Mouse (Mus musculus) kidney, postnatal 0 days (tissue): ENCODE data around the gene Rassf4. TPM values are rescaled to one million over a fixed set of nuclear protein-coding genes. Genes with fewer than 3 reads are reported as not detected.
"Not testable (repeated sequence)": the region's sequence is repeated elsewhere in the genome, so short reads cannot be mapped to it uniquely, and the experiment has no call there.

ENCODE experiments used
- ATAC-seq: fragments of 200-750 bp; cut with Nextera tagmentation; replicated peaks from 2 replicates; pipeline ENCODE4 v1.8.0; 2017; ENCODE audit warnings: low read depth, moderate number of reproducible peaks, moderate TSS enrichment, moderate library complexity; ENCODE audit not compliant: low FRiP score
- DNase-seq: peaks from one replicate; pipeline ENCODE4 v3.0.0-alpha.2; 2016; ENCODE audit warnings: low spot score
- H3K27ac ChIP-seq: fragments of 300-500 bp; sonication (generic); 2 replicates; pipeline ENCODE4 v1.5.1; 2014; ENCODE audit warnings: mild to moderate bottlenecking
- H3K27me3 ChIP-seq: fragments of 300-500 bp; sonication (generic); 2 replicates; pipeline ENCODE4 v1.6.1; 2014; ENCODE audit warnings: low read length, mixed read lengths; ENCODE audit not compliant: insufficient read depth
- H3K36me3 ChIP-seq: fragments of 300-500 bp; sonication (generic); 2 replicates; pipeline ENCODE4 v1.6.1; 2014; ENCODE audit warnings: low read length, mixed read lengths; ENCODE audit not compliant: insufficient read depth
- H3K4me1 ChIP-seq: fragments of 300-500 bp; sonication (generic); replicated peaks from 2 replicates; pipeline ENCODE4 v1.6.1; 2014; ENCODE audit warnings: antibody characterized with exemption, low read length, mixed read lengths; ENCODE audit not compliant: insufficient read depth
- H3K4me2 ChIP-seq: fragments of 300-500 bp; sonication (generic); 2 replicates; pipeline ENCODE4 v1.6.1; 2014; ENCODE audit warnings: mild to moderate bottlenecking, low read length, moderate library complexity, mixed read lengths
- H3K4me3 ChIP-seq: fragments of 300-500 bp; sonication (generic); replicated peaks from 2 replicates; pipeline ENCODE4 v1.5.1; 2014; ENCODE audit warnings: low read depth, low read length
- H3K9ac ChIP-seq: fragments of 300-500 bp; sonication (generic); 2 replicates; pipeline ENCODE4 v1.6.1; 2014; ENCODE audit warnings: low read depth, low read length
- H3K9me3 ChIP-seq: fragments of 300-500 bp; sonication (generic); replicated peaks from 2 replicates; pipeline ENCODE4 v1.6.1; 2016; ENCODE audit warnings: low read length, inconsistent platforms, mixed read lengths
- CTCF ChIP-seq: IDR thresholded peaks from 2 replicates; pipeline ENCODE4 v1.5.1; 2016; ENCODE audit warnings: antibody characterized with exemption, low read depth, mild to moderate bottlenecking, moderate library complexity
- WGBS: fragments of 180-500 bp; shearing (Covaris S2); extraction: QIAGEN DNeasy Blood & Tissue Kit; methylation state at CpG from one replicate; pipeline ENCODE4 v1.1.7; 2014; 5-methylcytosine and 5-hydroxymethylcytosine counted together
- microRNA-seq: library from miRNA; unstranded; fragments of <30 nt; microRNA quantifications from one replicate; pipeline ENCODE4, GENCODE M21; 2016
- polyA plus RNA-seq: library from polyadenylated mRNA; unstranded; fragments of >200 nt; fragmentation: Nextera tagmentation; extraction: Ambion mirVana; gene quantifications from 2 replicates; pipeline ENCODE4 v1.2.1, GENCODE M21; 2015

Gene Rassf4
- polyA plus RNA-seq, 1 experiment from 2014 or later, result 3.6 TPM

GRCm38 (mm10) chr6:116607230-116607629, 66.5 kb downstream of the Rassf4 start:
- ATAC-seq (no peak), DNase-seq (no peak)
- H3K36me3 ChIP-seq, result no peaks in the 10 kb centered on the region
- no peaks in the 10 kb centered on the region for H3K4me1 ChIP-seq
- peak; percentile 51 for TF ChIP-seq CTCF
- H3K27ac ChIP-seq, result no peak overlapping the region
- H3K27me3 ChIP-seq, result no peaks in the 10 kb centered on the region
- no peaks in the 10 kb centered on the region for H3K9me3 ChIP-seq
- H3K9ac ChIP-seq, result no peak overlapping the region
- no peak overlapping the region for H3K4me2 ChIP-seq
- 39% methylated on average over 4 of the region's 4 CpGs for WGBS
- no peak overlapping the region for H3K4me3 ChIP-seq

GRCm38 (mm10) chr6:116600969-116601368, 72.8 kb downstream of the Rassf4 start:
- DNase-seq, H3K4me2 ChIP-seq, H3K36me3 ChIP-seq, H3K27ac ChIP-seq, ATAC-seq, H3K9me3 ChIP-seq, H3K4me1 ChIP-seq, H3K4me3 ChIP-seq, H3K9ac ChIP-seq, H3K27me3 ChIP-seq: not testable (repeated sequence)

DNA sequence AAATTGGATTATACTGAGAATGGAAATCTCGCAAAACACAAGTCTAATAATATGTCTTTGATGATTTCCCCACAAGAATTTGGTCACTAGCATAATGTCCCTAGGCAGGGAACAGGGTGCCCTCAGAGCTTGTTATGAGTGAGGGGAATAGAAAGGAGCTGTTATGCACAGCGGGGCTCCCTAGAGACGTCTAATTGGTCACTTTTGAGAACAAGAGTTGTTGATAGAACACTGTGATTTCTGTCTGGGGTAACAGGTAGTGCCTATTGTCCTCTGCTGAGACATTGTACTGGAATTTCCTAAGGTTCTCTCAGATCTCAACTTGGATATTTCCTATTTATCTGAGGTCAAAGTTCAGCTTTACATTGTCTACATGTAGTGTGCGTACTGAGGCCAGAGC, 89.7 kb downstream of the Rassf4 start, which contains the start of gene Olfr215:
Gene Olfr215 (minus strand): TSS at position 101 of the 400 bp plus-strand sequence.
- Histone ChIP-seq H3K9me3 (no peaks in the 10 kb centered on the region), H3K9ac (no peak within 1 kb of the TSS), H3K27ac (no peak within 1 kb of the TSS), H3K4me2 (no peak within 1 kb of the TSS), H3K36me3 (no peaks in the 10 kb centered on the region), H3K4me3 (no peak within 1 kb of the TSS), H3K27me3 (no peaks in the 10 kb centered on the region), H3K4me1 (no peaks in the 10 kb centered on the region)
- no peak for DNase-seq
- ATAC-seq, result no peak
- TF ChIP-seq CTCF, result no peak
- 79% methylated on average over 4 of the region's 4 CpGs for WGBS

Small RNA genes within 50 kb of the gene (microRNA-seq; reads per million reads assigned to microRNA genes)
- gene Mir7043, result not detected

Other genes with a start within 250 kb of the Rassf4 start
- gene Alox5, start 212.8 kb downstream of the Rassf4 start, polyA plus RNA-seq, result 0.46 and 0.56 TPM in 2 replicates
- not detected in 2 replicates for gene Olfr211, start 184.9 kb downstream of the Rassf4 start, polyA plus RNA-seq
- 0.04 TPM in 1 of 2 replicates, not detected in the other for gene Olfr212, start 167.4 kb downstream of the Rassf4 start, polyA plus RNA-seq
- not detected in 2 replicates for gene Olfr213, start 135.5 kb downstream of the Rassf4 start, polyA plus RNA-seq
- gene Gm5580, start 122.8 kb downstream of the Rassf4 start, polyA plus RNA-seq, result 0.29 and 0.55 TPM in 2 replicates
- gene Olfr214, start 119.7 kb downstream of the Rassf4 start, polyA plus RNA-seq, result not detected in 2 replicates
- not detected in 2 replicates for gene Olfr215, start 89.8 kb downstream of the Rassf4 start, polyA plus RNA-seq
- gene Zfp422, start 45.0 kb downstream of the Rassf4 start, polyA plus RNA-seq, result 142 and 148 TPM in 2 replicates
- 35.6 and 36.8 TPM in 2 replicates for gene Depp1, start 23.3 kb downstream of the Rassf4 start, polyA plus RNA-seq
- gene Tmem72, start 43.0 kb upstream of the Rassf4 start, polyA plus RNA-seq, result 23.5 and 26.5 TPM in 2 replicates